Mouse (Mus musculus): ENCODE data around the gene Tnfsf15.

Gene Tnfsf15

DNA sequence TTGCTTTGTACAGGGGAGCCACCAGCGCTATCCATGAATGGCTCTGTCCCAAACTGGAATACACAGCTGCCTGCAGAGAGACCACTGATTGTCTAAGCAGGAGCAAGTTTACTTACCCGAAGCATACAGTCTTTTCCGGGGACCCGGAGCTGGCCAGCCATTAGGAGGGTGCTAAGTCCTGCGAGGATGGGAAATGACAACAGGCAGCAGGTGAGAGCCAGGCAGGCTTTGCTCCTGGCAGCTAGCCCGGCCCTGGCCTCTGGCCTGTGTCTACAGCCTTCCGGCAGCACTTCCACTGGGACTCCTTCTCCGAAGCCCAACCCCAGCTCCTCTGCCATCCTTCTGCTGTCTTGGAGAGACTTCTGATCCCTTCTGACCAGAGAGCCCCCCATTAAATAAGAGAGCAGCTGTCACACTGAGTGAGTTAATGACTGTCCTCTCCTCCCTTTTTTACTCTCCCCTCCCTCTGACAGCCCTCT, at the start of gene Tnfsf15:
Tnfsf15 (minus strand) TSS at position 421 of the 479 bp plus-strand sequence.
- no peak for DNase-seq (ENCODE audit: low read depth, low spot score)

DNA sequence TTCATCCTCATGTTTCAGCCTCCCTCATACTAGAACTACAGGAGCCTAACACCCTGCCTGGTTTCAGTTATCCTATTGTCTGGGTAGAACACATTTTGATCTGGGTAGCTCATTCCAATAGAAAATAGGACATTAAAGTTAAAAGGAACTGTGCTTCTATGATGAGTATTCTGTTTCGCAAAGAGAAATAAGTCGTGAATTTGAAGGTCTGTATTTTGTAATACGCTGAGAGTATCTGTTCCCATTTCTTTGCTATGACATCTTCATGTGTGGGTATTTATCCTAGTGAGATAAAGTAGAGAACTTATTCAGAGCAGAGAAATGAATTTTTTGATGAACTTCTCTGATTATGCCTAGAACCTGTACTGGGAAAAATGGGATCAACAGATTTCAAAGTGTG, 47.4 kb upstream of the Tnfsf15 start:
- DNase-seq (ENCODE audit: low read depth, low spot score) = no peak

GRCm38 (mm10) chr4:63785466-63785865, 40.6 kb upstream of the Tnfsf15 start:
- DNase-seq (ENCODE audit: low read depth, low spot score) = no peak

DNA sequence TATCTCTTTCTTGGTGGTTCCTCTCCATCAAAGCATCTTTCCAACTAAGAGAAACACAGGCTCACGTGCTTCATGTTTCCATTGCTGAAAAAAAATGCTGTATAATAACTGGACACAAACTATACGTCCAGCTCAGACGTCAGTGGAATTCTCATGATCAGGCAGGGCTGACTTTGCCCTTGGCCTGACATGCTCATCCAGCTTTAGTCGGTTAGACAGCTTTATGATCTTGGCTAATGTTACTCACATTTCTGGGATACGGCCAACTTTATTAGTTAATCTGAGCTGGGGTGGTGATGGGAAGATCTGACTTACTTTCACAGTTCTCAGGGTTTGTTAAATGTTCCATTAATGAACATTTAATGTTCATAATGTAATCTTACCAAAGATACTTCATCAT, 38.9 kb upstream of the Tnfsf15 start:
- DNase-seq (ENCODE audit: low read depth, low spot score) = no peak

GRCm38 (mm10) chr4:63782970-63783613, 38.2 kb upstream of the Tnfsf15 start:
- DNase-seq (ENCODE audit: low read depth, low spot score) = no peak

DNA sequence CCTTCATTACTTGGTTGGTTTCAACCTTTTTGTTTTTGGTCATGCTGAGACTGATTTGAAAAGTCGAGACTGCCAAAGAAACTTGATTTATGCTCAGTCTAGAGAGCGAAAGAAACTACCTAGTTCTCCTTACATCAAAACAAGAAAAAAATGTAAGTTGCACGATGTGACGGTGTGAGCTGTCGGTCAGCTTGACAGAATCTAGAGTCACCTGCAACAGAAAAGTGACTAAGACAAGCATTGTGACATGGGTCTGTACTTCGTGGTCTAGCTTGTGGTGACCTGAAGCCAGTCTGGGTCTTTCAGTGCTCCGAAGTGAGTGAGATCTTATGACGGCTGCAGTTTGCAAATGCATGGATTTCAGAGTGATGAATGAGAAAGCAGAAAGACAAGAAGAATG, 32.3 kb upstream of the Tnfsf15 start:
- no peak for DNase-seq (ENCODE audit: low read depth, low spot score)

- no peak for DNase-seq (ENCODE audit: low read depth, low spot score)
These were observed 28.6 kb upstream of the Tnfsf15 start for GRCm38 (mm10) chr4:63773306-63774090.

- no peak for DNase-seq (ENCODE audit: low read depth, low spot score)
These were observed 27.6 kb upstream of the Tnfsf15 start for GRCm38 (mm10) chr4:63772514-63772913.

DNA sequence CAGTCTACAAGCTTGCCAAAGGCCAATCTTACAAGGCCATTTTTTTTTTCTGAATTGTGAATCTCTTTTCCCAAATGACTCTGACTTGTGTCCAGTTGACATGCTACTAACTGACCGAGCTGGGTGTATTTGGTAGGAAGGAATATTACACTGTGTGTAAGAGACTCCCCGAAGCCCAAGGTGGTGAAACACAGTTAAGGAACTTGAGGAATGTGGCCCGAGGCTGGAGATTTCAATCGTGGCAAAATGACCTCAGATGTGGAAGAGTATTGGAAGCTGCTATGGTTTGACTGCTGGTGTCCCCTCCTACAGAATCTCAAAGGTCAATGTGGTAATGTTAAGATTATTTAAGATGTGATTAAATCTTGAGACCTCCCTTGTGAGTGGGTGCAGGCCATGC, 26.4 kb upstream of the Tnfsf15 start:
- DNase-seq (ENCODE audit: low read depth, low spot score) = no peak

GRCm38 (mm10) chr4:63769161-63769560, 24.2 kb upstream of the Tnfsf15 start:
- no peak for DNase-seq (ENCODE audit: low read depth, low spot score)

- DNase-seq (ENCODE audit: low read depth, low spot score) = no peak
These were observed 20.1 kb upstream of the Tnfsf15 start for GRCm38 (mm10) chr4:63765050-63765449.

DNA sequence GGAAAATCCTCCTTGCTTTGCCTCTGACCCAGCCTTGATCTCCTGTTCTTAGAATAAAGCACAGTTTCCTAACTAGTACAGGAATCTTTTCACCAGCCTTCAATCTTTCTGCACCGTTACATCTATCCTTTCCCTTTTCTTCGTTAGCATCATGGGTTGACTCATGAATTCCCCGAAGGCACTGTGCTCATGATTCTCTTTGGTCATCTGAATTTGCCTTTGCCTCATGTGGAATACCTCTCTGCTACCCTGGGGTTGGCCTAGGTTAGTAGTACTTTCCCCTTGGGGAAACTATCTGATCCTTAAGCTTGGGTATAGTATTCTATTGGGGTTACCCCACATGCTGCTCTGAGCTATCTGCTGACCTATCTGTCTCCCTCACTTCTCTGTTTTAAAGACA, 15.0 kb upstream of the Tnfsf15 start:
- DNase-seq (ENCODE audit: low read depth, low spot score) = no peak

DNA sequence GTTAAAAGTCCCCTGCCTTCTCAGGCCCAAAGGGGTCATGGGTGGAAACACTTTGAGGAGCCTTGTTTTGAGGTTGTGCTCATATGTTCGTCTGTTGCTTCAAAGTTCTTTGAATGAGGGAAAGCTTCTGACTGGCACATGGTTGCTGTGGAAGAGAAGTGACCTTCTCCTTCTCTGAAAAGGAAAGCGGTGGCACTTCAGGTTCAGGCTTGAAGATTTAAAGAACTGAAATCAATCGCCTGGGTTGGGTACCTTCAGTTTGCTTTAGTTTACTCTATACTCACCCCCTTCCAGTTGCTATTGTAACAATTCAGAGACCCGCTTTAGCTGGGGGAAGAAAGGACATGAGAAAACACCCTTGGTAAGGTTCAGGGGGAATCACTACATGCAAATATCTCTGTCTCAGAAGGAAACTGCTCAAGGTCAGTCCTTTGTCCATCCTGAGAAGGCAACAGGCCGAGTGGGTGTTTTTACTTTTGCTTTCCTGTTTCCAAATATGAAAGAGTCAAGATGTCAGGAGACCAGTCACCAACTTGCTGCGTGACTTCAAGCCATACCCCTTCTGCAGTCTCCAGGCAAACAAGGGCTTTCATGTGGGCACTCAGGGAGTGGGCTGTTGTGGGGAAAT, 12.7 kb upstream of the Tnfsf15 start:
- no peak for DNase-seq (ENCODE audit: low read depth, low spot score)

DNA sequence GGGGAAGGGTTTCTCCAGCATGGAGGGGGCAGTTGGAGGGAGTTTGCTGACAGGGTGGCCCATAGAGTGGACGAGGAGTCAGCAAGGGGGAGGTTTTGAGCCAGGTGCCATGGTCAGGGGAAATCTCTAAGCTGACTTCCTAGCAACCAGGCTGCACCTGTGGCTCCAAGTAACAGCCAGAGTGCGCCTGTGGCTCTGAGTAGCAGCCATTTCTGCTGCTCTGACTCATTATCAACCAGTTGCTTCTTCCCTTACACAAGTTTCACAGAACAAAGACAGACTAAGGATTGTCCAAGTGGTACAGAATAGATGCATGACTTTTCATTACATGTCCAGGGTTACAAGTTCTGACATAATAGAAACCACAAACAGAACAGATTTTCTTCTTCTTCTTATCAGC, 11.2 kb upstream of the Tnfsf15 start:
- no peak for DNase-seq (ENCODE audit: low read depth, low spot score)

DNA sequence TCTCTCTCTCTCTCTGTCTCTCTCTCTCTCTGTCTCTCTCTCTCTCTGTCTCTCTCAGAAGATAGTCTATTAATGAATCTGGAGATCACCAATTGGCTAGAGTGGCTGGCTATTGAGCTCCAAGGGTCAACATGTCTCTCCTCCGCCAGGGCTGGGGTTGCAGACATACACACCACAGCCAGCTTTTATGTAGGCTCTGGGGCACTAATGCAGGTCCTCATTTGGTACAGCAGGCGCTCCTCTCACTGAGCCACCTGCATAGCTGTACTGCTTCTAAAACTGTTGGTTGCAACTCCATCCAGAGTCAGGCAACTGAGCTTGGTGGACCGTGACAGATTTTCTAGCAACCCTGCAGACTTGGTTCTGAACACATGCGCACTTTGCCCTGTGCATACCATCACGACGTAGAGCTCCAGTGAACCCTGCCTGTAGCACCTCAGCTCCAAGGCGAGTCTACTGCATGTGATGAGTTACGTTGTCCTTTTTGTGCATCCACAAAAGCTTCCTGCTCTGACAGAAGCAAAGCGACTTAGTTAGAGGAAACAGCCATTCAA, 9.6 kb upstream of the Tnfsf15 start:
- DNase-seq (ENCODE audit: low read depth, low spot score) = no peak

- DNase-seq (ENCODE audit: low read depth, low spot score) = no peak
These were observed 8.9 kb upstream of the Tnfsf15 start for GRCm38 (mm10) chr4:63753855-63754254.

GRCm38 (mm10) chr4:63752687-63753523, 8.0 kb upstream of the Tnfsf15 start:
- no peak for DNase-seq (ENCODE audit: low read depth, low spot score)

DNA sequence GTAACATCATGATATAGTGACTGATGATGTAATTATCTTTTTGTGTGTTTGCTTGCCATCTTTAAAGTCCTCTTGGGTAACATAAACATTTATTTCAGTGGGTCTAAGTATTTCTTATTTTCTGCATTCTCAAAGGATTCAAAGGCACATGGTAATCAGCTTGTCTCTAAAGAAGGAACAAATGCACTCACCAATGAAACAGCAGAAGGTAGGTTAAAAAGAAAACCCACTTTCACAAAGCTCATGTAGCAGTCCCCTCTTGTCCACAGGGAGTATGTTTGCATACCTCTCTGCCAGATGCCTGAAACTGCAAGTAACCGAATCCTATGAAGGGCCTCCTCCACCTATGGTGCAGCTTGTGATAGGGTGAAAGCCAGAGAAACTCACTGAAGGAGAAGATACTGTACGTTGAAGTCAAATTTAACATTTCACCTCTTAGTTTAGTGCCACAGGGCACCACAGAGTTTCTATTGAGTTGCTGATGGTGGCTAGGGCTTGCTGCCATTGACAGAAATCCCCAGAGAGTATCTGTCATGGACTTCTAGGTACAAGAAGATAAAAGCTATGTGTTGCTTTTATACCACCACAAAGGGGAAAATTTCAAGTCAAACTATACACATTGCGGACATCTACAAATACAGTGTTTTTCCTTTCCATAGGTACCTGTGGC, 3.3 kb upstream of the Tnfsf15 start:
- no peak for DNase-seq (ENCODE audit: low read depth, low spot score)

DNA sequence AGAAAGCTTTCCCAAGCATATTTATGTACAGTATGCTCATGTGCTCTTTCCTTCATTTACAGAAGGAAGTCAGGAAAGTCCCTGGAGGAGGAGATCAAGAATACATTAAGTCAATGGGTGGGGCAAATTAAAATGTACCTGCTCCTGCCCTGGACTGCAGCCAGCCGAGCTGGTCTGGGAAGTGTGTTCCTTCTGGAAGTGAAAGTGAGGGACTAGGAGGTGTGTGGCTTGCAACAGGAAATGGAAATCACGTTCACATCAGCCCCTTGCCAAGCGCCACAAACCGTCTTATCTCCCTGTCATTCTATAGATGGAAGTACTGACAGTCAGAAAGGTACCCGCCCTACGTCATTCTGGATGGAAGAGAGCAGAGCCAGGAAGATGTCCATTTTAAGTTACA, 358 bp upstream of the Tnfsf15 start:
- no peak for DNase-seq (ENCODE audit: low read depth, low spot score)

DNA sequence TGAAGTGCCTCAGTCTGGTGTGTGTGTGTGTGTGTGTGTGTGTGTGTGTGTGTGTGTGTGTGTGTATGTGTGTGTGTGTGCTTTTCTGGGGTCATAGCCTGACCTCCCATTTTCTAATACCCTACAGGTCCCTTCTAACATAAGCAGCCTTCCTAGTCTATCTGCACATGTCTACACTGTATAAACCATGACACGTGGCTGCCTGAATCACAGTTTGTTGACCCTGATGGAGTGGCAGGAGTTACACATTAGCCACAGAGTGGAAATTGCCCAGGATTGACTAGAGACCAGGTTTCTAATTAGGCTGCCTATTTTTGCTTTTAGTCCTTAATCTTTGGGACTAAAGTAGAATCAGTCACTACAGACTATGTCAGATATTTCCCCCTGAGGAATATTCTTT, 1.3 kb downstream of the Tnfsf15 start:
- DNase-seq (ENCODE audit: low read depth, low spot score) = no peak

All from WW6 (cell line).